Comparison of ENCODE assay signal across 16 mouse cellular contexts in the genomic region with DNA sequence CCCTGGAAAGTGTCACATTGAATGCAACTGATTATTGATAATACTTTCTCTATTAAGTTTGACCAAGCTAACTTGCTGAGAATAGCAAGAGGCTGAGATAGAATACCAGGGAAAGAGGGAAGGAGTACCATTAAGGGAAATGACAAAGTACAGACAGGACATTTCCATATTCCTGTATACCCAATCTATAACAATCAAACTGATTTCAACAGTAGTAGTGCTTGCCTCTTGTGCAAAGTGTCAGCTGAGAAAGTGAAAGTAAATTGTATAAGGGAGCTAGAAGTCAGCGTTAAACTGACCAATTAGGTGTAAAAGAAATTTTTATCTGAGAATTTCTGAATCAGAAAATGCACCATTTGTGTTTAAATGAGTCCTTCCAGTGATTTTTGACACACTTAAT. TPM values are rescaled to one million over a fixed set of nuclear protein-coding genes. Genes with fewer than 3 reads are reported as not detected.
DNase-seq lines count a peak whose midpoint lies in the region; ATAC-seq and TF ChIP-seq lines count a peak whose summit lies in the region.
"Had no signal": no experiment of that assay in that cellular context is flagged by ENCODE, and none has a peak within 500 bp of the region (broad histone marks: within the 10 kb centered on the region; RNA-seq: fewer than 3 reads in every experiment).

No protein-coding gene starts in this region.

- DNase-seq in kidney, postnatal 0 days (ENCODE audit: low spot score), result no peak
- DNase-seq in CH12.LX (ENCODE audit: extremely low read depth), result peak; percentile 12
- DNase-seq in induced T-regulatory cell, adult 2 months (ENCODE audit: low read depth), result peak; percentile 50
- DNase-seq in left cerebral cortex, postnatal 10 days (ENCODE audit: extremely low spot score in 1 of 2, low spot score in 2 of 2), result no peak
- DNase-seq in spleen, postnatal 10 days (ENCODE audit: low spot score in 2 of 2), result no peak
- DNase-seq: adrenal gland, adult 2 months; cerebellum, postnatal 36 days; gastrocnemius, postnatal 25 days; kidney, postnatal 10 days had no signal

- TF ChIP-seq POLR2A in CH12.LX (IDR thresholded peaks at IDR 0.05; ENCODE audit: low read depth, low read length) (no peak), myocyte (IDR thresholded peaks at IDR 0.05; ENCODE audit: insufficient read length, low read depth) (no peak)

- H3K9me3 ChIP-seq in kidney, postnatal 0 days (replicated peaks; ENCODE audit: low read length), result no peaks in the 10 kb centered on the region
- no peaks in the 10 kb centered on the region for H3K9me3 ChIP-seq in kidney, embryonic 16.5 days (ENCODE audit: low read length)
- H3K9me3 ChIP-seq in CH12.LX (replicated peaks; ENCODE audit: low read length), result no peaks in the 10 kb centered on the region
- H3K9me3 ChIP-seq: embryonic facial prominence, embryonic 13.5 days; hindbrain, embryonic 15.5 days; midbrain, embryonic 15.5 days had no signal

- TF ChIP-seq CTCF in kidney, postnatal 0 days (IDR thresholded peaks at IDR 0.05; ENCODE audit: low read depth), result no peak
- no peak for TF ChIP-seq CTCF in CH12.LX (conservative IDR thresholded peaks at IDR 0.05 in 1 of 2, IDR thresholded peaks at IDR 0.05 in 1 of 2; ENCODE audit: low read depth in 2 of 2, low read length in 2 of 2)

- no peak overlapping the region for H3K27ac ChIP-seq in kidney, postnatal 0 days
- H3K27ac ChIP-seq in kidney, embryonic 16.5 days (ENCODE audit: low read length), result no peak overlapping the region
- no peak overlapping the region for H3K27ac ChIP-seq in CH12.LX (ENCODE audit: insufficient read depth, low read depth)

- in situ Hi-C loops in CH12.LX (cut with MboI; ENCODE audit: low pct_ligation_motif_present, low pct_unique_long_range_greater_than_20kb, low sequenced_read_pairs), result no loop called here

- no peaks in the 10 kb centered on the region for H3K36me3 ChIP-seq in kidney, postnatal 0 days (ENCODE audit: insufficient read depth, low read length)
- no peaks in the 10 kb centered on the region for H3K36me3 ChIP-seq in kidney, embryonic 16.5 days (ENCODE audit: insufficient read depth, low read length)
- H3K36me3 ChIP-seq in CH12.LX (replicated peaks in 1 of 2; ENCODE audit: control insufficient read depth in 1 of 2, insufficient read depth in 1 of 2, low read length in 1 of 2) (no peaks in the 10 kb centered on the region), myocyte (ENCODE audit: control insufficient read depth, insufficient read depth) (no peaks in the 10 kb centered on the region)
- H3K36me3 ChIP-seq: embryonic facial prominence, embryonic 13.5 days; hindbrain, embryonic 15.5 days; midbrain, embryonic 15.5 days had no signal

- no peak overlapping the region for H3K4me3 ChIP-seq in kidney, postnatal 0 days (replicated peaks; ENCODE audit: low read depth, low read length)
- no peak overlapping the region for H3K4me3 ChIP-seq in kidney, embryonic 16.5 days (ENCODE audit: low read length)
- H3K4me3 ChIP-seq in CH12.LX (replicated peaks in 1 of 3; ENCODE audit: low read depth in 2 of 3, low read length in 2 of 3, poor library complexity in 1 of 3) (peak overlapping the region; percentile 9 to 90 (median 43)), myocyte (peak overlapping the region; percentile 81)

- TF ChIP-seq RAD21 in CH12.LX (IDR thresholded peaks at IDR 0.05; ENCODE audit: low read depth, low read length), result no peak

- H3K4me1 ChIP-seq in kidney, postnatal 0 days (replicated peaks; ENCODE audit: insufficient read depth, low read length), result no peaks in the 10 kb centered on the region
- H3K4me1 ChIP-seq in kidney, embryonic 16.5 days (ENCODE audit: insufficient read depth, low read length), result peaks cover 4% of the 10 kb centered on the region; the same call in 1 of the 2 replicates
- H3K4me1 ChIP-seq in CH12.LX (ENCODE audit: control insufficient read depth in 1 of 2, insufficient read depth in 2 of 2), result 0 out of 4 replicates have a peak, but pooled peaks cover 0 to 2% of the 10 kb centered on the region in 2 experiments
- H3K4me1 ChIP-seq: embryonic facial prominence, embryonic 13.5 days had no signal

- TF ChIP-seq EP300 in CH12.LX (IDR thresholded peaks at IDR 0.05; ENCODE audit: low read length), result no peak

- no peaks in the 10 kb centered on the region for H3K27me3 ChIP-seq in kidney, postnatal 0 days (ENCODE audit: insufficient read depth, low read length)
- no peaks in the 10 kb centered on the region for H3K27me3 ChIP-seq in kidney, embryonic 16.5 days (ENCODE audit: insufficient read depth, low read length)
- no peaks in the 10 kb centered on the region for H3K27me3 ChIP-seq in CH12.LX (replicated peaks)
- H3K27me3 ChIP-seq in myocyte (ENCODE audit: control insufficient read depth, insufficient read depth, insufficient read length), result no peaks in the 10 kb centered on the region
- H3K27me3 ChIP-seq: embryonic facial prominence, embryonic 13.5 days; hindbrain, embryonic 15.5 days; midbrain, embryonic 15.5 days; Patski had no signal

- dilution Hi-C loops in CH12.LX (cut with MboI; ENCODE audit: extremely low pct_ligation_motif_present, extremely low pct_unique_long_range_greater_than_20kb, low sequenced_read_pairs), result no loop called here

- WGBS in kidney, postnatal 0 days, result 61% methylated on average over 1 of the region's 1 CpGs
- WGBS in kidney, embryonic 16.5 days, result 70% methylated on average over 1 of the region's 1 CpGs

- peaks cover 12% of the 10 kb centered on the region for H3K79me2 ChIP-seq in CH12.LX (replicated peaks; ENCODE audit: control insufficient read depth, extremely low read depth, insufficient read depth, poor library complexity, severe bottlenecking)
- H3K79me2 ChIP-seq in myocyte (ENCODE audit: control insufficient read depth, insufficient read depth), result peaks cover 27% of the 10 kb centered on the region

- H3K4me2 ChIP-seq in kidney, postnatal 0 days (ENCODE audit: low read length), result peak overlapping the region; percentile 25; the same call in 1 of the 2 replicates
- no peak overlapping the region; the same call in 1 of the 2 replicates for H3K4me2 ChIP-seq in kidney, embryonic 16.5 days (replicated peaks; ENCODE audit: low read depth, low read length)
- H3K4me2 ChIP-seq in CH12.LX (ENCODE audit: insufficient read depth, low read depth, poor library complexity, severe bottlenecking) (peak overlapping the region; percentile 56; the same call in 1 of the 2 replicates), myocyte (ENCODE audit: low read depth) (peak overlapping the region; percentile 92)

- no peak overlapping the region for H3ac ChIP-seq in myocyte (ENCODE audit: control insufficient read depth, insufficient read length)

- ATAC-seq in kidney, postnatal 0 days (replicated peaks; ENCODE audit: low FRiP score, low read depth), result no peak
- ATAC-seq in kidney, embryonic 16.5 days (ENCODE audit: low FRiP score, low TSS enrichment), result no peak
- ATAC-seq: forebrain, embryonic 16.5 days; midbrain, embryonic 15.5 days; Patski had no signal

- intact Hi-C loops in left cerebral cortex, postnatal 10 days (cut with DNase I), result no loop called here

- H3K9ac ChIP-seq in kidney, postnatal 0 days (ENCODE audit: low read depth, low read length), result no peak overlapping the region
- H3K9ac ChIP-seq in kidney, embryonic 16.5 days (replicated peaks; ENCODE audit: low read length), result no peak overlapping the region
- peak overlapping the region; percentile 56; the same call in 1 of the 2 replicates for H3K9ac ChIP-seq in CH12.LX (ENCODE audit: insufficient read depth, low read depth)
- H3K9ac ChIP-seq: embryonic facial prominence, embryonic 13.5 days had no signal

TF ChIP-seq in CH12.LX, 34 proteins besides CTCF, POLR2A, EP300 and RAD21:
- no peak for TF ChIP-seq MAFK (IDR thresholded peaks at IDR 0.05; ENCODE audit: insufficient replicate concordance, low read length)
- no peak for TF ChIP-seq USF2 (conservative IDR thresholded peaks at IDR 0.05; ENCODE audit: low read depth, low read length)
TF ChIP-seq in CH12.LX: peak in this region for 0.

TF ChIP-seq in myocyte, 11 proteins besides CTCF, POLR2A, EP300 and RAD21:
- TF ChIP-seq CEBPB (IDR thresholded peaks at IDR 0.05; ENCODE audit: insufficient read depth, poor library complexity, severe bottlenecking) (no peak), REST (IDR thresholded peaks at IDR 0.05; ENCODE audit: insufficient read depth, insufficient read length) (no peak), MAX (IDR thresholded peaks at IDR 0.05; ENCODE audit: low read depth) (no peak), TCF12 (IDR thresholded peaks at IDR 0.05; ENCODE audit: insufficient read depth, poor library complexity, severe bottlenecking) (no peak)

RNA-seq across cellular contexts. Expression of a gene that starts 1.7 kb away (rescaled TPM):
- polyA plus RNA-seq in kidney, postnatal 0 days (2015; fragmentation: Nextera tagmentation; extraction: Ambion mirVana), result 45.0 and 47.6 TPM in 2 replicates
- 36.6 and 45.5 TPM in 2 replicates for polyA plus RNA-seq in kidney, embryonic 16.5 days (2015; fragmentation: Nextera tagmentation; extraction: Ambion mirVana)
- 12.7 and 14.3 TPM in 2 replicates for total RNA-seq in CH12.LX (2012; rRNA removed)
- 32.7 and 34.5 TPM in 2 replicates for total RNA-seq in CH12.LX (2014; rRNA removed)
- 18.1 and 35.1 TPM in 2 replicates for polyA plus RNA-seq in CH12.LX (2012; ENCODE audit: insufficient read length, low read depth)
- polyA plus RNA-seq in myocyte (2012; fragmentation: generic; extraction: Trizol), result 11.3 TPM
- total RNA-seq in left cerebral cortex, postnatal 10 days (2021), result 10 to 100 TPM; 56.1 to 59.8 TPM

Comparison
In these comparisons a context has a peak if more than half of its experiments do, and no peak if none do; other contexts are left out.
1. DNase-seq: peak in CH12.LX (single experiment) and induced T-regulatory cell, adult 2 months (single experiment); none in kidney, postnatal 0 days (single experiment), left cerebral cortex, postnatal 10 days (0 of 2) and spleen, postnatal 10 days (0 of 2).
2. H3K4me3 ChIP-seq: peak in CH12.LX (3 of 3) and myocyte (single experiment); none in kidney, postnatal 0 days (single experiment) and kidney, embryonic 16.5 days (single experiment).